Mouse (Mus musculus): Measurements from ENCODE around the gene Tulp1. TPM values are rescaled to one million over a fixed set of nuclear protein-coding genes. Genes with fewer than 3 reads are reported as not detected.
"Not testable (repeated sequence)": the region's sequence is repeated elsewhere in the genome, so short reads cannot be mapped to it uniquely, and the experiment has no call there.

Gene Tulp1
- total RNA-seq, 1 experiment from 2014 or later = not detected

- no peak for ATAC-seq (ENCODE audit: extremely low read depth, insufficient number of reproducible peaks, low FRiP score, poor library complexity, severe bottlenecking)
Measured at GRCm38 (mm10) chr17:28325751-28326150, 39.3 kb downstream of the Tulp1 start.

DNA sequence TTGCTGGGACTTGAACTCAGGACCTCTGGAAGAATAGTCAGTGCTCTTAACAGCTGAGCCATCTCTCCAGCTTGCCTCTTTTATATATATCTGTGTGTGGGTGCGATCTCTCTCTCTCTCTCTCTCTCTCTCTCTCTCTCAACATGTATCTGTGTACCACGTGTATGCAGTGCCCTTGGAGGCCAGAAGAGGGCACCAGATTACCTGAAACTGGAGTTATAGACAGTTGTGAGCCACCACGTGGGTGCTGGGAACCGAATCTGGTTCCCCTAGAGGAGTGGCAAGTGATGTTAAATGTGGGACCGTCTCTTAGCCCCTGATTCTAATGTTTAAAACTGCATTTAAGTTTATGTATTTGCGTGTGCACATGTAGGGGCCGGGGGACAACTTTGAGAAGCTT is 40.6 kb downstream of the Tulp1 start:
- not testable (repeated sequence) for ATAC-seq (ENCODE audit: extremely low read depth, insufficient number of reproducible peaks, low FRiP score, poor library complexity, severe bottlenecking)

GRCm38 (mm10) chr17:28323786-28324185 is 41.2 kb downstream of the Tulp1 start:
- no peak for ATAC-seq (ENCODE audit: extremely low read depth, insufficient number of reproducible peaks, low FRiP score, poor library complexity, severe bottlenecking)

DNA sequence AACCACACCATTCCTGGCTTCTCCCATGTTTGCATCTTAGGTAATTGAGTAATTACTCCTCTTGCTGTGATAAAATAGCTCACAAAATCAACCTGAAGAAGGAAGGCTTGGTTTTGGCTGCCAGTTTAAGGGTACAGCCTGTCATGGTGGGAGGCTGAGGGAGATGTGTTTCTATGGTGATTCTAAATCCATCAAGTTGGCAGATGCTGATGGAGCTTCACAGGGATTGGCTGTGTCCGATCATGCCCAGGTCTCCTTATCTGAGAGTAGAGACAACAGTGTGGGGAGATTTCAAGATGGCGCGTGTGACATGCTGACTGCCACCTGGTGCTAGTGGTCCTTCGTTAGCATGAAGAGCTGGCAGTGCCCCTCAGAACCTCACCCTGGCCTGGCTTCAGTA is 43.3 kb downstream of the Tulp1 start:
- no peak for ATAC-seq (ENCODE audit: extremely low read depth, insufficient number of reproducible peaks, low FRiP score, poor library complexity, severe bottlenecking)

- ATAC-seq (ENCODE audit: extremely low read depth, insufficient number of reproducible peaks, low FRiP score, poor library complexity, severe bottlenecking) = no peak
Measured at GRCm38 (mm10) chr17:28317725-28318124, 47.3 kb downstream of the Tulp1 start.

DNA sequence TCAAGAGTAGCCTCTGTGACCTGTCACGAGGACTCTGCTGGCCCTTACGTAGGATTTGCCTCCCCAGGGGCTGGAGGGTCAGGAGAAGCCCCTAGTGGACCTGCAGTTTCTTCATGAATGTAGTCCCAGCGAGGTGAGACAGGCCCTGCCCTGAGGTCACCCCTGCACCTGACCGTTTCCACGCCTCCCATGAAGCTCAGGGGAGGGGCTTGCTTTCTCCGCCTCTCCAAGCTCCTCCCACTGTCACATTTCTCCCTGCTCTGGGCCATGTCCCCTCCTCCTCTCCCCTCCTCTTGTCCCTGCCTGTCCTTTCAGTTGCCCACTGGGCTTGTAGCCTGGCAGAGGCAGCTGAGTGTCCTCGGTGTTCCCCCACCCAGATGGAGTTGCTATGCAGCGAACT is 47.9 kb downstream of the Tulp1 start:
- no peak for ATAC-seq (ENCODE audit: extremely low read depth, insufficient number of reproducible peaks, low FRiP score, poor library complexity, severe bottlenecking)

- ATAC-seq (ENCODE audit: extremely low read depth, insufficient number of reproducible peaks, low FRiP score, poor library complexity, severe bottlenecking) = no peak
Measured at GRCm38 (mm10) chr17:28316476-28316875, 48.5 kb downstream of the Tulp1 start.

GRCm38 (mm10) chr17:28315611-28316160 is 49.3 kb downstream of the Tulp1 start:
- no peak for ATAC-seq (ENCODE audit: extremely low read depth, insufficient number of reproducible peaks, low FRiP score, poor library complexity, severe bottlenecking)

- no peak for ATAC-seq (ENCODE audit: extremely low read depth, insufficient number of reproducible peaks, low FRiP score, poor library complexity, severe bottlenecking)
Measured at GRCm38 (mm10) chr17:28313880-28314225, 51.2 kb downstream of the Tulp1 start.

GRCm38 (mm10) chr17:28313212-28313879 is 51.7 kb downstream of the Tulp1 start, which contains the start of gene Fance:
Gene Fance (plus strand): TSS chr17:28313519.
- ATAC-seq (ENCODE audit: extremely low read depth, insufficient number of reproducible peaks, low FRiP score, poor library complexity, severe bottlenecking) = peak; percentile 95

DNA sequence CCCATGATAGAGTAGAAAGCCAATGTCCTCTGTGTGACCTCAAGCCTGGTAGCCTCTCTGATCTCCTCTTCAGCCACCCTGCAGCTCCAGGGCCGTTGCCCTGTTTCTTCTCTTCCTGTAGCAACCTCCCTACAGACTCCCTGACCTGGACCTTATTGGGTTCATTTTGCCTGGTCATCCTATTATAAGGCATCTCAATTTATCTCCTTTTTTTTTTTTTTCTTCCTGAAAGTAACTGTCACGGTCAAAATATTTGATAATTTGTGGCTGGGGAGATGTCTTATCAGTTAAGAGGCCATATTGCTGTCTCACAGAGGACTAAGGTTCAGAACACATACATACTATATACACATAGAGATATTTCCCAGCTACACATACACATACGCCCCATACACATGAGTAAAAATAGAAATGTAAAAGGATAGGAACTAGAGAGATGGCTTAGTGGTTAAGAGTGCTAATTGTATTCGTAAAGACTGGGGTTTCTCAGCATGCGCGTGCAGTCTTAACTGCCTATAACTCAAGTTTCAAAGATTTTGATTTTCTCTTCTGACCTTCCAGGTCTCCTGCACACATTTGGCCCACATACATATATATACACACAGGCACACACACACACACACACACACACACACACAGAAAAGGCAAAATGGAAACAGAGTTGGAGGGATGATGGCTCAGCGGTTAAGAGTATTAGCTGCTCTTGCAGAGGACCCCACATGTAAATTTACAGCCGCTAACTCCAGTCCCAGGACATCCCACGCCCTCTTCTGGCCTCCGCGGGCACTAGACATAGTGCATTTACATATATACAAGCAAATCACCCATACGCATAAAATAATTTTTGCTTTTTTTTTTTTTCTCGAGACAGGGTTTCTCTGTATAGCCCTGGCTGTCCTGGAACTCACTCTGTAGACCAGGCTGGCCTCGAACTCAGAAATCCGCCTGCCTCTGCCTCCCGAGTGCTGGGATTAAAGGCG is 52.5 kb downstream of the Tulp1 start:
- no peak for ATAC-seq (ENCODE audit: extremely low read depth, insufficient number of reproducible peaks, low FRiP score, poor library complexity, severe bottlenecking)

DNA sequence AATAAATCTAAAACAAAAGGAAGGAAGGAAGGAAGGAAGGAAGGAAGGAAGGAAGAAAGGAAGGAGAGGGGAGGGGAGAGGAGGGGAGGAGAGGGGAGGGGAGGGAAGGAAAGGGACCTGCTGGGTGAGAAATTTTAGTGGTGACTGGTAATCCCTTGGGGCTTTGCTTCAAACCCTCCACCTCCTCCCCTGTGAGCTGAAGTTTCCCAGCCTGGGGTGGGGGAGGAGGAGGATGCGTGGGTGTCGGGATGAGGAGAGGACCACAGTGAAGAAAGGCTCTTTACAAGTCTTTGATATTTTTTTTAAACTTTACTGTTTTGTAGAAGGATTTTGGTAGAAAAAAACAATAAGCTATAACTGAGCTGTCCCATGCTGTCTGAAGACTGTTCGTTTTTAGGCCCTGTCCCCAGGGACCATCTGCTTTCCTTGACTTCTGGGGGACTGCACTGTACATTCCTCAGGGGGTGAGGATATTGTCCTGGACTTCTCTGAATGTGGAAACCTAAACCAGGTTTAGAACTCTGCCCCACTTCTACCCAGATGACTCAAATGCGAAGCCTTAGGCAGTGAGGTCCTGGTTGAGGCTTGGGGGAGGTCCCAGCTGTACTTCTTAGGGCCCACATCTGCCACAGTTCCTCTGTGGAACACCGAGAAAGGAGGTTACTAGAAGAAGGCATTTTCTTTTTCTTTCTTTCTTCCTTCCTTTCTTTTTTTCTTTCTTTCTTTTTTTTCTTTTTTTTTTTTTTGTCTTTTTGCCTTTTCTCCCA is 53.5 kb downstream of the Tulp1 start:
- no peak for ATAC-seq (ENCODE audit: extremely low read depth, insufficient number of reproducible peaks, low FRiP score, poor library complexity, severe bottlenecking)

DNA sequence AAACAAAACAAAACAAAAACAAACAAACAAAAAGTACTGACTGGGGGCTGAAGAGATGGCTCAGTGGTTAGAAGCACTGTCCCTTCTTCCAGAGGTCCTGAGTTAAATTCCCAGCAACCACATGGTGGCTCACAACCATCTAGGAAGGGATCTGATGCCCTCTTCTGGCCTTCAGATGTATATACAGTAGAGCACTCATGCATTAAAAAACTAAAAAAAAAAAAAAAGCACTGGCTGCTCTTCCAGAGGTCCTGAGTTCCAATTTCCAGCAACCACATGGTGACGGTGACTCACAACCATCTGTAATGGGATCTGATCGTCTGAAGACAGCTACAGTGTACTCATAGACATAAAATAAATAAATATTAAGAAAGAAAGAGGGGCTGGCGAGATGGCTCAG is 54.2 kb downstream of the Tulp1 start:
- ATAC-seq (ENCODE audit: extremely low read depth, insufficient number of reproducible peaks, low FRiP score, poor library complexity, severe bottlenecking) = no peak

GRCm38 (mm10) chr17:28308297-28309195 is 56.5 kb downstream of the Tulp1 start:
- peak; percentile 58 for ATAC-seq (ENCODE audit: extremely low read depth, insufficient number of reproducible peaks, low FRiP score, poor library complexity, severe bottlenecking)

- no peak for ATAC-seq (ENCODE audit: extremely low read depth, insufficient number of reproducible peaks, low FRiP score, poor library complexity, severe bottlenecking)
Measured at GRCm38 (mm10) chr17:28305172-28305571, 59.9 kb downstream of the Tulp1 start.

Measured in neutrophil, adult 5-6 weeks (primary cell).